Mouse (Mus musculus): Measurements from ENCODE around the gene Smg7.

GRCm38 (mm10) chr1:152838841-152839240 lies 63.6 kb downstream of the Smg7 start:
- TF ChIP-seq CTCF (IDR thresholded peaks at IDR 0.05; ENCODE audit: low read depth): no peak
- no peak for TF ChIP-seq EP300 (optimal IDR thresholded peaks at IDR 0.05)

All from stomach, postnatal 0 days (tissue).